Mouse (Mus musculus): ENCODE results near the gene Slc26a9.
"Not testable (repeated sequence)": the region's sequence is repeated elsewhere in the genome, so short reads cannot be mapped to it uniquely, and the experiment has no call there.

Slc26a9 gene

DNA sequence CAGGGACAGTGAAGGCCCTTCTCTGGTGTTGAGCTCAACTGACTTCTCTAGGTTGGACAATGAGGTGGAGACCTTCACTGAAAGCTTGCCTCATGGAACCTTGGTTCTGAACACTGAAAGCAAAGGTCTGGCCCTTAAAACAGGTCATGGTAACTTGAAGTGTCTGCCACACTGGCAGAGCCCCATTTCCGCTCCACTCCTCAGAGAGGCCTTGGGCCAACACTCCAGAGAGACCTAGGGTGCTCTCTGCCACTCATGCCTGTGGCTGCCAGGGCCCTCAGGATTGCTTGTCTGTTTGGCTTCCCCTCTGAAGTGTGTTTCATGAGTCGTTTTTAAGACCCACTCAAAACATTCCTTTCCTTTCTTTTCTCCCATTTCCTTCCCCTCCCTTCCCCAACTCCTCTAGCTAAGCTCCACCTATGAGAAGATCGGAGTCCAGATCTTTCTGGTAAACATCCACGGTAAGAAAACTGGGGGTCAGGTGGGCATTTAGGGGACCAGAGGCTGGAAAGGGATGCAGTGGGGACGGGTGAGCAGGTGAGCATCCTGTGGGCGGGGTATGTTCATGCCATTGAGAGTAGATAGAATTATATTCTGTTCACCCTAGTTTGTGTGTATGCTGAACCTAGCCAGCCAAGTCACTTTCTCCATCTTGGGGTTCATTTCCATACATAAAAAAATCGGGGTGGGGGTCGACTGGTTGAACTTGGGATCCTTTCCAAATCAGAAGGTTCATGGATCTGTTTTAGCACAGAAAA lies 20.9 kb downstream of the Slc26a9 start:
- DNase-seq (ENCODE audit: low read depth in 2 of 2, low spot score in 2 of 2) = no peak

DNA sequence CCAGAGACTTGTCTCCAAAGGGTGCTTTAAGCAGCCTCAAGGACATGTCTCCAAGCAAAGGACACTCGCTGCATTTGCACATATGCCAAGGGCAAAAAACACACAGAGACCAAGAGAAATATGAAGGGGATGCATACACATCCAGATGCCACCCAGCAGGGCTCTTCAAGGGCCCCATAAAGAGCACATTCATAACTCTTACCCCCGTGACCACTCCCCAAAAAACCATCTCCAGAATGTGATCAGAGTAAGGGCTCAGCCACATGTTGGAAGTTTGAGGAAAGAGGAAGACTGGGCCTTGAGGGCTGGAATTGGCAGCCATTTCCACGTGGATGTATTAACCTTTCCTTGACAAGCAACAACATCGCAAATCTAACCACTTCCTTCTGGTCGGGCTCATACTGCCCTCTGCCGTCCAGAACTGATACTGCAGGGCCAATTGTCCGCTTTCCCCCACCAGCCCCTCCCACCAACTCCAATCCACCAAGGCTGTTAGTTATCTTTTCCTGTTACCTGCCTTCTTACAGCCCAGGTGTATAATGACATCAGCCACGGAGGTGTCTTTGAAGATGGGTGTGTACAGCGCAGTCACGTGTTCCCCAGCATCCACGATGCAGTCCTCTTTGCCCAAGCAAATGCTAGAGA lies 21.7 kb downstream of the Slc26a9 start:
- peak; percentile 61 to 75 for DNase-seq (ENCODE audit: low read depth in 2 of 2, low spot score in 2 of 2)

DNA sequence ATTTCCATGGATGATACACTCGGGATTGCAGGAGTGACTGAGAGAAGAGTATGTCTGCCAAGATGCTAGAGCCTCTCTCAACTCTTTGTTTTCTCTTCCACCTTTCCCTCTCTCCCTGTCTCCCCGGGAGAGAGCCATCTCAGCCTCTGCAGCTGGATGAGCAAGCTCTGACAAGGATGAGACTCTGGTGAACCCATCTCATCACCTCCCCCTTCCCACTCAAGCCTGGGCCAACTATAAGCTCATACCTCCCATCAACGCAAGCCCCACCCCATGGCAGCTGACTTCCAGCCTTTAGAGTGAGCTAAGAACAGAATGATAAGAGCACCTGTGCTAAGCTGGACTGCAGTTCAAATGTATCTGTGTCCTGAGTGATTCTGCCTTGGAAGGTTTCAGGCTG lies 25.5 kb downstream of the Slc26a9 start:
- DNase-seq (ENCODE audit: low read depth in 2 of 2, low spot score in 2 of 2) = no peak

DNA sequence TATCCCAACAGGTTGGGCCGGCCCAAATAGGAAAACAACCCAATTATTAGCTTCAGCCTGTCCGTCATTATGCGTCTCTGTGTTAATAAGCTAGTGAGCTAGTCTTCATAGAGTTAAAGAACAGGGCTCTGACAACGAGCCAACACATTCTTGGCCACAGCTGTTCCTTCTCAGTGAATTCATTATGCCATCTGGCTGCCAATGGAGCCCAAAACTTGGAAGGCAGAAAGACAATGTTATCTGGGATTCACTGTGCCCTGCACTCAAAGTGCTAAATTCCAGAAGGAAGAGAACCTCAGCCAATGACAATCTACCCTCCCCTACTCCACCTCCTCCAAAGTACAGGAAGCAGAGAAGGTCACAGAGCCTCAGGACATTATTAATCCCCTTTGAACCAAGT lies 26.8 kb downstream of the Slc26a9 start:
- DNase-seq (ENCODE audit: low read depth in 2 of 2, low spot score in 2 of 2) = no peak

DNA sequence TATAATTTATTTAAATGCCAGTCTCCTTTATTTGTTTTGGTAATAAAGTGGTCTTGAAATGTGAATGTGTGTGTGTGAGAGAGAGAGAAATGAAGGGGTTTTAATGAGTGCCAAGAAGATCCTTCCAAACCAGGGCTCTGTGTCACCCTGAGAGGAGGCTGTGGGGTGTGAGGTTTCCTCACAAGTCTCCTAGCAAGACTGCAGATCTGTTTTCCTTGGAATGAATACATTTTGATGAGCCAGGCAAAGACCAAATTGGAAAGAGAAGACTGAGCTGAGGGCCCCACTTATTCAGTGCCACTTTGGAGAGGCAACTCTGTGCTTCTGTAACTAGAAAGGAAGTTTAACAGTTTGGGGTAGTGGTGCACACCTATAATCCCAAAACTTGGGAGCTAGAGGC lies 27.6 kb downstream of the Slc26a9 start:
- no peak for DNase-seq (ENCODE audit: low read depth in 2 of 2, low spot score in 2 of 2)

DNA sequence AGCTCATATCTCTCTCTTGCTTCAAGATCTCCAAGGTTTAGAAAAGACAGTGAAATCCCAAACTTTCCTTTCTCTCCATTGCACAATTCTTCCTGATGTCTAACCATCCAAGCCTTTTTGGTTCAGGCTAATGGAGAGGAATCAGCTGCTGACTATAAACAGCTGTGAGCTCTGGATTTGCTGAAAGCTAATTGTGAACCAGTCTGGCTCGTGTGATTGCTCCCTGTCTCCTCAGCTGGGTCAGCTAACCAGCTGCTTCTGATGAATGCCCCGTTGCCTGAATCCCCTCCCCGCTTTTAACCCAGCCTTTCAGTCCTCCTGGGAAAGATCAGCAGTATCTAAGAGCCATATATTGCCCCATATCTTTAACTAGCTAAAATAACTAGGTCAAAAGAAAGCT lies 50.8 kb downstream of the Slc26a9 start:
- DNase-seq (ENCODE audit: low read depth in 2 of 2, low spot score in 2 of 2) = no peak

DNA sequence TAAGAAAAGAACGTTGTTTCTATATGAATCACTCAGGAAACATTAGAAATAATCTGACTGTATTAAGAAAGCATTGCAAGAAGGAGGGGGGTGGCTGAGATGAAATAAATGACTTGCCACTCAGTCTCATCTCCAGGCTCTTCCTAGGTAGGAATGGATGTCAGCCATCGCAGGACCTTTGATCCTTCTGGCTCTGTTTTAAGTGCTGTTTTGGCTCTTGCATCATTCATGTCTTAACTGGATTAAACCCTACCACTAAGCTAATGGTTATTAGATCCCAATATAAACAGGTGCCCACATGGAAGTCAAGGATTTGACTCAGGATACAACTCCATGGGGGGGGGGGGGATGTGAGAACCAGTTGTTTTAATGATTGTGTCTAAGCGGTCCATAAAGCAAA lies 51.3 kb downstream of the Slc26a9 start:
- no peak for DNase-seq (ENCODE audit: low read depth in 2 of 2, low spot score in 2 of 2)

DNA sequence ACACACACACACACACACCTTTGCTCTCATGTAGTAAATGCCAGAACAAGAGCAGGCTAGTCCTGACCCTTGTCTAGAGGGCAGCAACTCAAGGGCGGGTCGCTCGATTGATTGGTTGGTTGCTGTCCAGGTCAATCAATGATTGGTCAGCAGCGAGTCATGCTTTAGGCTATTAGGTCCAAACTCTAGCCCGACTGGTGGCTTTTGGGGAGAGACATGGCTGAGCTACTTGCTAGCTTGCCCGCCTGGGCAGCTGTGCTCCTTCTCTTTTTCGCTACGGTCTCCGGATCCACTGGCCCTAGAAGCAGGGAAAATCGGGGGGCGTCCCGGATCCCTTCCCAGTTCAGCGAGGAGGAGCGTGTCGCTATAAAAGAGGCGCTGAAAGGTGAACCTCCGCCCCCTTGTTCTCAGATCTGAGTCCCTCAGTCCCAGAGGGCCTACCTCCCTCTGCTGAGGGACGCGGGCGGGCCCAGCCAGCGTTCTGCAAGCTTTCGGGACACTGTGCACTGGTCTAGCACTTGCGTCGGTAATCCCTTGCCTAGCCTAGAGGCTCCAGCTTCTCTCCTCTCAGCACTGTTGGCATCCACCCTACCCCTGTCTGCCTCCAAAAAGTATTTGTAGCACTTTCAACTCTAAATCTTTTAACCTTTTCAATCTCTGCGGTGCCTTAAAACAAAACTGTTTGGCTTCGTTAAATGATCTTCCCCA lies 53.5 kb downstream of the Slc26a9 start, which contains the start of gene Pm20d1:
Gene Pm20d1, plus strand, starts transcription at position 180 of the 708 bp plus-strand sequence.
- DNase-seq (ENCODE audit: low read depth in 2 of 2, low spot score in 2 of 2) = no peak

DNA sequence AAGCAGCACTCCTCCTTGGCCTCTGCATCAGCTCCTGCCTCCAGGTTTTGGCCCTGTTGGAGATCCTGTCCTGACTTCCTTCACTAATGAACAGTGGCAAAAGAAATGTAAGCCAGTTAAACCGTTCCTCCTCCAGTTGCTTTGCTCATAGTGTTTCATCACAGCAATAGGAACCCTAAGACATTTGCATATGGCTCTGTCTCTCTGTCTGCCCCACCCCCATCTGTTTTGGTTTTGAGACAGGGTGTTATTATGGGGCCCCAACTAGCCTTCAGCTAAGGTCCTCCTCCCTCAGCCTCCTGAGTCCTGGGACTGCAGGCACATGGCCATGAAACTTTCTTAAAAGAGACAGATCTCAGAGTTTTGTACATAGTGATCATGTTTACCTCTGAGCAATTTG lies 56.2 kb downstream of the Slc26a9 start:
- DNase-seq (ENCODE audit: low read depth in 2 of 2, low spot score in 2 of 2) = no peak

DNA sequence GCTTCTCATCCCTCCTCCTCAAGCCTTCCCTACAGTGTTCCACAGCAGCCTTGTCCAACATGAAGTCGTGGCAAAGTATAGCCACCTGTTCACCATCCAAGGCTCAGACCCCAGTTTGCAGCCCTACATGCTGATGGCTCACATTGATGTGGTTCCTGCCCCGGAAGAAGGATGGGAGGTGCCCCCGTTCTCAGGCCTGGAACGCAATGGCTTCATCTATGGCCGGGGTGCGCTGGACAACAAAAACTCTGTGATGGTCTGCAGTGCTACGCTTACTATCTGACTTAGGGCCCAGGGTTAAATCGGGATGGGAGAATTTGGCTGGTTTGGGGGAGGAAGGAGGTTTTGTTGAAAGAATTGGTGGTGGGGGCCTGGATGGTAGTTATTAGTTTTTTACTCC lies 57.2 kb downstream of the Slc26a9 start:
- no peak for DNase-seq (ENCODE audit: low read depth in 2 of 2, low spot score in 2 of 2)

DNA sequence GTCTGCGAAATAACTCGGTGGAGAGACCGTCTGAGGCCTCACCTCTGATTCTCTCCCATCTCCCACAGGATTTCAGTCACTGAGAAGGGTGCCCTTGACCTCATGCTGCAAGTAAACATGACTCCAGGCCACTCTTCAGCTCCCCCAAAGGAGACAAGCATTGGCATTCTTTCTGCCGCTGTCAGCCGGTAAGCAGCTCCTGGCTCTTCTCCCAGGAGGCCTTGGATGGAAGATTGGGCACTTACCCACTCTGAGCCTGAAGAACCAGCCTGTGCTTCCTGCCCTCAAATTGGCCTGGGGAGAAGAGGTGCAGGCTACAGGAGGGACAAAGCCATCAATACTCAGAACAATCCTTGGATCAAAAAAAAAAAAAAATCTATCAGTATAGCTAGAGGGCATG lies 58.8 kb downstream of the Slc26a9 start:
- DNase-seq (ENCODE audit: low read depth in 2 of 2, low spot score in 2 of 2) = no peak

DNA sequence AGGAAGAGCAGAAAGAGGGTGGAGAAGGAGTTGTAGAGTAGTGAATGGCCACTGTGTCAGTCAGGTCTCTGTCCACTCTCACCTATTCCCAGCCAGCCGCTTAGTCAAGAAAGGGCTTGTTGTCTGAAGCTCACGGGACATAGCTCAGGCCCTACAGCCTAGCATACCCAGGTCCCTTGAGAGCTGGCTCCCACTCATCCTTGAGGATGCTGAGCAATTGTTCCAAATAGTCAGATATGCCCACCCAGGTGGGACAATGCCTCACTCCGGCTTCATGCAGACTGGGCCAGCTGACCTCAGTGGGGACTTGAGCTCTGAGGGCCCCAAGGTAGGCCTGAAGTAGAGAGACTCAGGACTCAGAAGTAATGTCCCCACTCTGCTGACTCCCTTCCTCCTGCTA lies 60.3 kb downstream of the Slc26a9 start:
- no peak for DNase-seq (ENCODE audit: low read depth in 2 of 2, low spot score in 2 of 2)

DNA sequence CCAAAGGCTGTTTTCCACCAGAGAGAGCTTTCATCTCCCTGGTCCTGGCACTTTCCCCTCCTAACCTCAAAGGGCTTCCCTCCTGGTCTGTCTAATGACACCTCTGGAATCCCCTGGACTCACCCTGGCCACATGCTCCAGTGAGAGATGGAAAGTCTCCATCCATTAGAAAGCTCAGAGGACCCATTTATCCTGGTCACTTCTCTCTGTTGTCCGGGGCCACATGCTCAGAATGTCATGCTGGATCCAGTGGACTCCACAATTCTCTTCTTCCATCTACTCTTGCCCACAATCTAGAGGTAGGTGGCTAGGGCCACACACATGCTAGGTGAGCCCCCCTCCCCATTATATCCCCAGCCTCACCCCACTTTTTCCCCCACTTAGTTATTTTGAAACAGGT lies 65.2 kb downstream of the Slc26a9 start:
- DNase-seq (ENCODE audit: low read depth in 2 of 2, low spot score in 2 of 2) = no peak

DNA sequence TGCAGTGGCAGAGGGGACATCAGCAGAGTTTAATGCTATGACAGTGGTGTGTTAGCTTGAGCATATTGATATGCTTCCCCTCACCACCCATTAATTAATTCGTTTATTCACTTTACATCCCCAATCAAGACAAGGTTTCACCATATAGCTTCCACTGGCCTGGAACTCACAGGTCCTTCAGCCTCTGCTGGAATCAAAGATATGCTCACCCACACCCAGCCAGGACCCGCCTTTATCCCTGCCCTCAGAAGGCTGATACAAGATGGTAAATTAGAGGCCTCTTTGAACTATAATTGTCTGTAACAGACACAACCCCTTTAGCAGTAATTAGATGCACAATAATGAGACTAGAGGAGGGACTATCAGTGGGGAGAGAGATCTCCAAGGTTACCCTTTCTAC lies 65.8 kb downstream of the Slc26a9 start:
- no peak for DNase-seq (ENCODE audit: low read depth in 2 of 2, low spot score in 2 of 2)

DNA sequence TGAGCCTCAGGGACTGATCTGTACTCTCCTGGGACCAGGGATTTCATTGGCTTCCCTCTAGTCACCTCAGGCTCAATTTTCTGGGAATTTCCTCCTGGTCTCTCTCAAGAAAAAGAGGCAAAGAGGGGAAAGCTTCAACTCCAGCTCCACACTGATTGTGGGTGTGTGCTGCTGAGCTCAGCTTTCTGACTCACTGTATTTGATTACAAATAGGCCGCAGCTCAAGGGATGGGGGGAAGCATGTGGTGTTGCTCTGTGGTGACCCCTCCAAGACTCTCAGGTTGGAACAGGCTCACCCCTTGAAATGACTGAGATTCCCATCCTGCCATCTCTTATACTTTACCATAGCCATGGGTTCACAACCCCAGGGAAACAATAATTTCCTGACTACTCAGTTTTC lies 67.6 kb downstream of the Slc26a9 start:
- DNase-seq (ENCODE audit: low read depth in 2 of 2, low spot score in 2 of 2) = no peak

DNA sequence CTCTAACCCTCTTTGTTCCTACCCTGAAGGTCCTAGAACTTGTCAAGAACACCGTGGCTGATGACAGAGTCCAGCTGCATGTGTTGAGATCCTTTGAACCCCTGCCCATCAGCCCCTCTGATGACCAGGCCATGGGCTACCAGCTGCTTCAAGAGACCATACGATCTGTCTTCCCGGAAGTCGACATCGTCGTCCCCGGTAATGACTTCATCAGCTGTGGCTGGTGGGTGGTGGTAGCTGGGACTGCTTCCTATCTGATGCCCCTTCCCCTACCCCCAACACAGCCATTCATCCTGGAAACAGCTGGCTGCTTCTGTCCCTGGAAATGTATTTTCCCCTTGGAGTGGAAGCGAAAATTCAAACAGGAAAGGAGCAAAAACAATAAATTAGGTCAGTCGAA lies 68.2 kb downstream of the Slc26a9 start:
- no peak for DNase-seq (ENCODE audit: low read depth in 2 of 2, low spot score in 2 of 2)

DNA sequence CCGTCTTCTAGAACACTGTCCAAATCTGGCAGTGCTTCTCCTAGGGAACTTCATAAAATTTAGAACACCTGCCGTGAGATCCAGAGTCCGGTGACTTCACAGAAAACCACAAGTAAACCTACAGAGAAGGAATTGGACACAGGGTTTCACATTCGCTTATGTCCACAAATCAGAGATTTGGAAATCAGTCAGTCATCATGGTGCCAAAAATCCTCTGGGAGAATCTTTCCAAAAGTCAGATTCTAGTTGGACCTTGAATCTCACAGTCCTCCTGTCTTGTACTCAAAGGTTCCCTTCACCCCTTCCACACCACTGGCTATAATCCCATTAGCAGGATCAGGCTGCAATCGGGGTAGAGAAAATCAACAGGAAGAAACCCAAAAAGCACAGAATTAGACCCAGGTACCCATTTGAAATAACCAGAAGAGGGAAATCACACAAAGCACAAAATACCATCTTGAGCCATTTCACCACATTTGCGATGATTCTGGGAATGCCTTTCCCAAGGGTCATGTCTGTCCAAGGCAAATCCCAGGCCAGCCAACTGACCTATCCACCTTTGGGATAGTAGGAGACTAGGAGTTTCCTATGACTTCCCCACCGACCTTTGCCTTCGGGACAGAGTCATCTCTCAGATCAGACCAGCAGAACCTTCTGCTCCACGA lies 68.9 kb downstream of the Slc26a9 start:
- DNase-seq (ENCODE audit: low read depth in 2 of 2, low spot score in 2 of 2) = no peak

DNA sequence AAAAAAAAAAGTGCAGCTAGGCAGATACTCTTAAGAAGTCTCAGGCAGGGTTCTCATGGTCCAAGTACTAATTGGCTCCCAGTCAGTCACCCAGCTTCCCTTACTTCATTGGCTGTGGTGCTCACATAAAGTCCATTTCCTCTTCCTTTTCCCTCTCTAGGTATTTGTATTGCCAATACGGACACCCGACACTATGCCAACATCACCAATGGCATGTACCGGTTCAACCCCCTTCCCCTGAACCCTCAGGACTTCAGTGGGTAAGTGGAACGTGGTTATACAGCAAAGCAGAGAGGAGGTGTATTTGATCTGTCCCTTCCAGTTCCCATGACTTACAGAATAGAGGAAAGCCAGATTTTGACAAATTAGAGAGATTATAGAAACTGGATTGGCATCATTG lies 69.9 kb downstream of the Slc26a9 start:
- DNase-seq (ENCODE audit: low read depth in 2 of 2, low spot score in 2 of 2) = no peak

DNA sequence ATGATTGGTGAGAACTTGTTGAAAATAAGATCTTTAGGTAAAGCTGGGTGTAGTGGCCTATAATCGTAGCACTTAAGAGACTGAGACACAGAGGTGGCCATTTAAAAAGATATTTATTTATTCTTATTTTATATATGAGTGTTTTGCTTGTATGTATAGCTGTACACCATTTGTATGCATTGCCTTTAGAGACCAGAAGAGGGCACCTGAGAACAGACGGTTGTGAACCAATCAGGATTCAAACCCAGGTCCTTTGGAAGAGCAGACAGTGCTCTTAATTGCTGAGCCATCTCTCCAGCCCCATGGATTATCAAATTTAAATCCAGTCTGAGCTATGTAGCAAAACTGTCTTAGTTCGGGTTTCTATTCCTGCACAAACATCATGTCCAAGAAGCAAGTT lies 70.4 kb downstream of the Slc26a9 start:
- no peak for DNase-seq (ENCODE audit: low read depth in 2 of 2, low spot score in 2 of 2)

DNA sequence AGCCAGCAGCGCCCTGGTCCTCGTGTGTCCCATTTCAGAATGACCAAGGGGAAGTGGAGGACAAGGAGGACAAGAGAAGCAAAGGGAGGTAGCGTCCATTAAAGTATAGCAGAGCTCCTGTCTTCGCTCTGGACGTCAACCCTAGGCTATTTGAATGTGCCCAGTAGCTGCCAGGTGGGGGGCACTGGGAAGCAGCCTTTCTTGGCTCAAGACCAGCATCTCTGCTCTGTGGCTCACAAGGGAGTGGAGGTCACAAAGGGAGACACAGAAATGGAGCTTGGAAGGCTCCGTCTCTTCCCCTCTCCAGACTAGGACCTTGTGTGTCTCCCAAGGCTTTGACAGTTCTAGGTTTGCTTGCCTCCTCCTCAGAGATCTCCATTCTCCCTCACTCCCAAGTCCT lies 73.1 kb downstream of the Slc26a9 start:
- no peak for DNase-seq (ENCODE audit: low read depth in 2 of 2, low spot score in 2 of 2)

DNA sequence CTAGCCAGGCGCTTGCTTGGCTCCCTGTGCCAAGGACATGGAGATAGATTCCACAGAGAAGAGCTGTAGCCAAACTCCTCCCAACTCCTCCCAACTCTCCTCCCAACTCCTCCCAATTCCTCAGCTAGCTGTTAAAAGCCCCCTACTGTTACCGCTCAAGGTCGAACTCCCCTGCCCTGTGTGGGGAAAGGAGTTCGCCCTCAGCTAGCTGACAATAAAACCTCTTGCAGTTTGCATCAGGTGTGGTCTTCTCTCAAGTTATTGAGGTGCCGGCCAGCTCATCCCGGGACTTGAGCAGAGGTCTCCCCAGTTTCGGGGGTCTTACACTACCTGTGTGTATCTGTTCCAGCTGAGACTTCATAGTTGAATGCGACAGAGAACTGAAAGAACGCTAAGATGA lies 76.5 kb downstream of the Slc26a9 start:
- not testable (repeated sequence) for DNase-seq (ENCODE audit: low read depth in 2 of 2, low spot score in 2 of 2)

DNA sequence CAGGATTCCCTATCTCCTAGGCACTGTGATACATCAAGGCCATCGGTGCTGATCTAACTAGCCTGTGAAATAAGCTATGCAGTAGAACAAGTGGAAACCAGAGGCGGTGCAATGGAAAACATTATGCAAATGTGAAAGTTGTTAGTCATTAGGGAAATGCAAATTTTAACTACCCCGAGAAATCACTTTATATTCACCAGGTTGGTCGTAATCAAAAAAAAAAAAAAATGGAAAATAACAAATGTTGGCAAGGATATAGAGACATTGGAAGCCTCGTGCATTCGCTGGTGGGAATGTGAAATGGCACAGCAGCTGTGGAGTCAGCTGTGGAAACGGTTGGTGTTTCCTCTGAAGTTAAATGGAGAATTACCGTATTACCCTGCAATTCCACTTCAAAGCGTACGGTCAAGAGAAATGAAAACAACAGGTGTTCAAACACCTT lies 77.1 kb downstream of the Slc26a9 start:
- DNase-seq (ENCODE audit: low read depth in 2 of 2, low spot score in 2 of 2) = no peak
